ENCODE assay signal across 8 mouse cellular contexts in the genomic region with DNA sequence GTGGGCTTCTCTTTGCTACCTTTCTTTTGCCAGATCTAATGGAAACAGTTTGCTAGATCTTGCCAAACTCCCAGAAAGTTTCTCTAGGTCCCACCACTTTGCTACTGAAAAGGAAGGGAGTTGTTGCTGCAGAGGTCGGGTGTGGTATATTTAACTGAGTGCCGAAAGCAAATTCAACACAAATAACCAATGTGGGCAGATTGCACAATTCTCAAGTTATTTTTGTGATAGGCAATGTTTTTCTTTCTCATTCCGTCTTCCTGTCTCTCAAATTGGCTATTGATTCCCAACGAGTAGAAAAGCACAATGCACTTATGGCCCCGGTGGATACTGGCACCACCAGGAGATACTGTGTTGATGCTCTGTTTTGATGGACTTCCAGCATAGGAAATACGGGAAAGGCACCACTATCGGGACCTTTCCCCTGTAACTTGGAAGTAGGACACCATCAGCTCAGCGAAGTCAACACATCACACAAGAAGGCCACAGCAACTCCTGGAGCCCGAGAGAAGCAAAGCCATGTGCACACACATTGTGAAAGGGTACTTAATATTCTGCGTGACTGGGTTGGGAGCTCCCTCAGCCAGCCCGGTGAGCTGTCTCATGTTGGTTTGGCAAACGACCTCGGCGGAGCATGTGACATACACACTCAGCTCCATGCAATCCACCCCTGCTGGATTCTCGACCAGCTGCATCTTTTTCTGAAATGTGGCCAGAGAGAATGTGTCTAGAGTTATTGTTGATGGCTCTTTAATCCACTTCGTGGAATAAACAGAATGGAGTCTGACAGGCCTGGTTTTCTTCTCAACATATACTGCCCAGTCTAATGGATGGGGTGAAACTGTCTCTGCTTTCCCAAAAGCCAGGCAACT. TPM values are rescaled to one million over a fixed set of nuclear protein-coding genes. Genes with fewer than 3 reads are reported as not detected.
DNase-seq lines count a peak whose midpoint lies in the region; ATAC-seq lines count a peak whose summit lies in the region.

No protein-coding gene starts in this region.

- H3K9ac ChIP-seq in embryonic facial prominence, embryonic 15.5 days: no peak overlapping the region
- no peak overlapping the region for H3K9ac ChIP-seq in heart, embryonic 15.5 days

- 48% methylated on average over 16 of the region's 16 CpGs for WGBS in embryonic facial prominence, embryonic 15.5 days
- 37% methylated on average over 16 of the region's 16 CpGs for WGBS in heart, embryonic 15.5 days
- WGBS in midbrain, embryonic 10.5 days: 79% methylated on average over 16 of the region's 16 CpGs

- peak overlapping the region; percentile 83 for H3K27ac ChIP-seq in embryonic facial prominence, embryonic 15.5 days (replicated peaks)
- H3K27ac ChIP-seq in heart, embryonic 15.5 days: peak overlapping the region; percentile 60
- peak overlapping the region; percentile 74 for H3K27ac ChIP-seq in midbrain, embryonic 10.5 days (replicated peaks)

- no peak overlapping the region for H3K4me3 ChIP-seq in embryonic facial prominence, embryonic 15.5 days (replicated peaks)
- H3K4me3 ChIP-seq in heart, embryonic 15.5 days: no peak overlapping the region
- no peak overlapping the region for H3K4me3 ChIP-seq in midbrain, embryonic 10.5 days

- H3K9me3 ChIP-seq in embryonic facial prominence, embryonic 15.5 days (replicated peaks): no peaks in the 10 kb centered on the region
- H3K9me3 ChIP-seq in heart, embryonic 15.5 days (replicated peaks): no peaks in the 10 kb centered on the region
- peaks cover 11% of the 10 kb centered on the region for H3K9me3 ChIP-seq in midbrain, embryonic 10.5 days (replicated peaks)

- no peak overlapping the region for H3K4me2 ChIP-seq in embryonic facial prominence, embryonic 15.5 days (replicated peaks)
- H3K4me2 ChIP-seq in heart, embryonic 15.5 days: peak overlapping the region; percentile 9; the same call in 1 of the 2 replicates

- peaks cover 24% of the 10 kb centered on the region for H3K4me1 ChIP-seq in embryonic facial prominence, embryonic 15.5 days
- H3K4me1 ChIP-seq in heart, embryonic 15.5 days (replicated peaks): peaks cover 37% of the 10 kb centered on the region
- peaks cover 25% of the 10 kb centered on the region for H3K4me1 ChIP-seq in midbrain, embryonic 10.5 days

- ATAC-seq in embryonic facial prominence, embryonic 15.5 days (ENCODE audit: insufficient number of reproducible peaks, low FRiP score, low TSS enrichment, low read depth): peak; percentile 64; the same call in 1 of the 2 replicates
- ATAC-seq in heart, embryonic 15.5 days (replicated peaks; ENCODE audit: insufficient number of reproducible peaks, insufficient read depth, low FRiP score, low read depth): peak; percentile 53; the same call in 1 of the 2 replicates

- no peaks in the 10 kb centered on the region for H3K36me3 ChIP-seq in embryonic facial prominence, embryonic 15.5 days
- no peaks in the 10 kb centered on the region for H3K36me3 ChIP-seq in heart, embryonic 15.5 days
- H3K36me3 ChIP-seq in midbrain, embryonic 10.5 days: no peaks in the 10 kb centered on the region

- H3K27me3 ChIP-seq in embryonic facial prominence, embryonic 15.5 days: no peaks in the 10 kb centered on the region
- H3K27me3 ChIP-seq in heart, embryonic 15.5 days: no peaks in the 10 kb centered on the region
- H3K27me3 ChIP-seq in midbrain, embryonic 10.5 days (ENCODE audit: low read depth, poor library complexity, severe bottlenecking): peaks cover 4% of the 10 kb centered on the region; the same call in 1 of the 2 replicates

- peak; percentile 47 to 69 for DNase-seq in right cerebral cortex, postnatal 10 days (ENCODE audit: low spot score in 2 of 2)
- DNase-seq in right cerebral cortex, adult 2 months (ENCODE audit: low spot score in 2 of 2): no peak
- DNase-seq in layer of hippocampus, adult 9-10 months (ENCODE audit: low spot score): peak; percentile 54
- no peak for DNase-seq in midbrain, embryonic 10.5 days (ENCODE audit: low spot score)
- no peak for DNase-seq in testis, postnatal 10 days (ENCODE audit: low spot score)
- DNase-seq in spleen, postnatal 4 days (ENCODE audit: low spot score in 2 of 2): no peak

RNA-seq across cellular contexts. Expression of gene Mcur1, which starts 35.3 kb away (rescaled TPM):
- 14.1 and 14.4 TPM in 2 replicates for polyA plus RNA-seq in embryonic facial prominence, embryonic 15.5 days (2015; fragmentation: Nextera tagmentation; extraction: Ambion mirVana)
- polyA plus RNA-seq in heart, embryonic 15.5 days (2015; fragmentation: Nextera tagmentation; extraction: Ambion mirVana): 17.2 and 17.3 TPM in 2 replicates
- polyA plus RNA-seq in midbrain, embryonic 10.5 days (2016; fragmentation: Nextera tagmentation; extraction: Ambion mirVana): 8.1 and 10.4 TPM in 2 replicates

RNA-seq across cellular contexts. Expression of gene Ranbp9, which starts 43.6 kb away (rescaled TPM):
- 8.5 and 9.2 TPM in 2 replicates for polyA plus RNA-seq in embryonic facial prominence, embryonic 15.5 days (2015; fragmentation: Nextera tagmentation; extraction: Ambion mirVana)
- polyA plus RNA-seq in heart, embryonic 15.5 days (2015; fragmentation: Nextera tagmentation; extraction: Ambion mirVana): 6.5 and 7.7 TPM in 2 replicates
- 7.7 and 9.3 TPM in 2 replicates for polyA plus RNA-seq in midbrain, embryonic 10.5 days (2016; fragmentation: Nextera tagmentation; extraction: Ambion mirVana)

Comparison
In these comparisons a context has a peak if more than half of its experiments do, and no peak if none do; other contexts are left out.
1. DNase-seq: peak in right cerebral cortex, postnatal 10 days (2 of 2) and layer of hippocampus, adult 9-10 months (single experiment); none in right cerebral cortex, adult 2 months (0 of 2), midbrain, embryonic 10.5 days (single experiment), testis, postnatal 10 days (single experiment) and spleen, postnatal 4 days (0 of 2).
2. Peak in every context shown above with its lines, with median percentiles within 50 percentile points of each other: H3K27ac ChIP-seq.